Mouse (Mus musculus) cerebellum, postnatal 14 days (tissue): Measurements from ENCODE around the gene Zfp174.

Experiments used
- DNase-seq, 2 experiments: peaks; one replicate each; pipeline ENCODE4 v3.0.0; 2021; ENCODE audit warnings: mixed read lengths in 2 of 2

Zfp174 gene

DNA sequence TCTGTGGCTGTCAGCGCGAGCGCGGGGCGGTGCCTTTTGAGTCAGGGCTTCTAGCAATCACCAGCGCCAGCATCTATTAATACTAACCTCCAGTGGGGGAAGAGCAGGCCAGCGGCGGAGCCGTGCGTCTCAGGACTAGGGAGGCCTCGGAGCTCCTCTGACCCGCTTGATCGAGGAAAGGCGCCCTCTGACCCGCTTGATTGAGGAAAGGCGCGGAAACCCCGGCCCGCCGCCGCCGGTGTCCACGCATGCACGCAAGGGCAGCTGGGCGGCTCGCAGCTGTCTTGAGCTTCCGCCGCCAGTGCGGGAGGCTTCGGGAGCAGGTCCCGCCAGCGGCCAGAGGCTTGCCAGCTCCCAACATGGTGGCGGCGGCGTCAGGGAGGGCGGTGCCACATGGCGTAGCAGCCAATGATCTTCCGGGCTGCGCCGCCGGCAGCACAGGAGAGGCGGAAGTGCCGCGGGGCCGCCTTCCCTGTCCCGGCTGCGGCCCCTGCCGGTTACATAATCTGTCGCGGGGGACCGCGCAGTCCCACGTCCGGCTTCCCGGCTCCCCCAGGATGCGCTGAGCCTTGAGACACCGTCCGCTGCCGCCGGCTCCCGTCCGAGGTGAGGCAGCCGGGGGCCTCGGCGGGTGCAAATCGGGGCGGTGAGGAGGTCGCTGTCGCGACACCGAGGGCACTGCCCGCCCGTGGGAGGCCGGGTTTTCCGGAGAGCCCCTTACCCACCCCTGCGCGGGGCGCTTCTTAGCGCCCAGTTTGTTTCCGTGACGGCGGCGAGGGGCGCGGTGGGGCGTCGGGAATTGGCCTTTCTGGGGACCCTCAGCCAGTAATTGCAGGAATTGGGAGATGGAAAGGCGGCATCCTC is 37.4 kb downstream of the Zfp174 start, which contains the start of the genes Zfp597 and Gm20695:
Zfp597 (minus strand) TSS at position 361 of the 864 bp plus-strand sequence.
Gm20695 (plus strand) TSS at position 448 of the 864 bp plus-strand sequence.
- DNase-seq, result peak; percentile 96 to 97

DNA sequence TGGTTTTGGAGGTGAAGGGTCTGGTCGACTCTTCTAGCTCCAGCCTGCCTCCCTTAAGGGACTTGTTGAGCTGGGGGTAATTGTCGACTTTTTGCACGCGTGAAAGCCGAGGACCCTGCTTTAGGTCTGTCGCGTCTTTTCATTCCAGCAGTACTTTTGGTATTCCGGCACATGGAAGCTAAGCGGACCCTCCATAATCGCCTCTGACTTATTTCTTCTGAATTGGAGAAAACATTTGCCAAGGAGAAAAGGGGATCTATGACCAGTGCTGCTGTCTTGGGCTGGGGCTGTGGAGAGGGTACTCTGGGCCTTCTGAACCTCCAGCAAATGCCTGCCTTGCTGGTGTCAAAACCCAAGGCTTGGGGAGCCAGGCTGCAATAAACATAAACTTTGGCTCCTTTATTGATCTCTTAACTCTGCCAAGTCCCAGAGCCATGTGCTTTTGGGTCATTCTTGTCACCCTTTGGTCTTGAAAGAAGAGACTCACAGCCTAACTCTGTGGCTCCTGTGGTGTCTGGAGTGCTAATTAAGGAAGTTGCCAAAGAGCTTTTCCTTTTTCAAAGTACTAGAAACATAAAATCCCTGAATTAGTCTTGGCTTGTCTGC is 38.1 kb downstream of the Zfp174 start:
- DNase-seq, result no peak

DNA sequence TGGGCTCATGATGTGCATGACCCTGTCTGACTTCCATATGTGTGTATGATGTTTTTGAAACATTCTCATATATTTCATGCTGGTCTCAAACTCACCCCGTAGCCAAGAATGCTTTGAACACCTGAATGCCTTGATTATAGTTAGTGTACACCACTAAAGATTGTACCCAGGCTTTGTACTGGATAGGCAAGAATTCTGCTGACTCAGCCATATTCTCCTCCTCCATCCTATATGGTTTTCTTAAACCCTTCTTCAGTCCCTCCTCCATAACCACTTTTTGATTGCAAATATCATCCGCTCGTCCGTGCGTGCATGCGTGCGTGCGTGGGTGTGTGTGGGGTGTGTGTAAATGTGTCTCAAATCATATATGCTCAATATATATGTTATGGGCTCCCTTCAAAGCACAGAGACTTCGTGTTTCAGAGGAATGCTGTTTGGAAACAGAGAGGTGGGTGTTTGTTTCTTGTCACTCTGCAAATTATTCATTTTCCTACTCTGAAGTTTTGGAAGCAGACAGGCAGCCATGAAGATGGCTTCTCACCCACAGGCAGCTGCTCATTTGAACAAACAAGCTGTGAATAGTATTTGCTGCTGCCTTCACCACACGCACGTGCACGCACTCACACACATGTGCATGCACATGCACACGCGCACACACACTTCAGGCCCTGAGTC is 44.7 kb downstream of the Zfp174 start:
- DNase-seq, result no peak

DNA sequence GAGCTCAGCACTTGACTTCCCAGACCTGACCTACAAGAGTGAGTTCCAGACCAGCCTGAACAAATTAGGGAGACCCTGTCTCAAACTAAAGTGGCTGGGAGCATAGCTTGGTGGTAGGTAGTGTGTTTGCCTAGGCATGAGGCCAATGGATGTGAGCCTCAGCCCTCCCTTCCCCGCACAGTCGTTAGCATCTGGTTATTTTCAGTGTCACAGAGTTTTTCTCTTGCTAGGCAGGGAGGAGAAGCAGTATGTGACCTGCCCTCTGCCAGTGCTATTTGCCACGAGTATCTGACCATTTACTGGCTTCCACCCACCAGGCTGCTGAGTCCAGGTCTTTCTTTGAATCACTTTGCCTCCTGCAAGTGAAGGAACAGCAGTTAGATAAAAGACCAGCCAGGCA is 46.7 kb downstream of the Zfp174 start:
- DNase-seq, result no peak

DNA sequence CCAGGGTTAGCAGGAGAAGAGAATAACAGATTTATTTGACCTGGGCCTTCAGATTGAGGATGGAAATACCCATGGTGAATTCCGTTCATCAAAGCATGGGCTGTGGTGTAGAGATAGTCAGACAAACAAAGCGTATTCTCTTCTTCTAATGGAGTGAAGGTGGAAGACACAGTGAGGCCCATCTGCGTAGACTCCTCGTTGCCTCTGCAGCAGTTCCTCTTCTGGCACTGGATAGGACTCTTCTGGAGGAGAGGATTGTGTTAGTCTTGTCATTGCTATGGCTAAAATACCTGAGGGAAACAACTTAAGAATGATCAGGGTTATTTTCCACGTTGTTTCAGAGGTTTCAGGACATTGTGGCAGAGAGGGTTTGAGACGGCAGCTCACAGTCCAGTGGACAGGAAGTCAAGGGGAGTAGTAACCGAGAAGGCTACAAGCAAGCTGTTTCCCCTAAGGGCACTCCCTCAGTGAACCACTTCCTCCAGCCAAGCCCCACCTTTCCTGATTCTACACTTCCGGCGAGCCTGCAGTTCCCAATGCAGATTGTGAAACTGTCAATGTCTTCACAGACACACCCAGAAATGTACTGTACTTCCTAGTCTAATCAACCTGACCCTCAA is 48.2 kb downstream of the Zfp174 start:
- DNase-seq, result no peak

DNA sequence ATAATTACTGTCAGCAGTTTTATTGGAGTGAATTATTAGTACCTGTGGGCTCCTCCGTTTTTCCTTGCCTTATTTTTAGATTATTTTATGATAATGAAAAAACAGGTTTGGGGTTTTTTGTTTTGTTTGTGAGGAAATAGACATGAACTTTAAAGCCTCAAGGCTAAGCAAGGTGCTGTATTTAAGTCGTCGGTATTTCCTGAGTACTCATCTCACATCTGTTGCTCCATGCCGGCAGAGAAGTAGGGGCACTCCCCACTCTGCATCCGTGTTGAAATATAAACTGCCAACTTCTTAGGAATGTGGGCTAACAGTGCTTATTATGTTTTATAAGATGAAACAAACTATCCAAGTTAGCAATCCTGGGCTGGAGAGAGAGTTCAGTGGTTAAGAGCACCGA is 49.0 kb downstream of the Zfp174 start:
- no peak for DNase-seq

DNA sequence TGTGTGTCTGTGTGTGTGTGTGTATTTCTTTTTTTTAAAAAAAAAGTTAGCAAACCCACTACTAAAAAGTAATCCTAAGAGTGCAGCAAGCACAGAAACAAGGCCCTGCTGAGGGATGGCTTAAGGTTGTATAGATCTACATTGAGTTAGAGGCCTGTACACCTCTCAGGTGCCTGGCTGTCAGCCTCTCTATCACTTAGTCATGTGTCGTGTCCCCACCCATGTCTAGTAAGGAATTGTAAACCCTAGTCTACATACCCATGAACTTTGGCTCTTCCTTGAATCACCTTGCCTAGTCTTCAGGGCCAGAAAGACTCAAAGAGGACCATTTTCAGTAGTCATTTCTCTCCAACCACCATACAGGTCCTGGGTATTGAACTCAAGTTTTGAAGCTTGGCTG is 49.5 kb downstream of the Zfp174 start:
- DNase-seq, result no peak

DNA sequence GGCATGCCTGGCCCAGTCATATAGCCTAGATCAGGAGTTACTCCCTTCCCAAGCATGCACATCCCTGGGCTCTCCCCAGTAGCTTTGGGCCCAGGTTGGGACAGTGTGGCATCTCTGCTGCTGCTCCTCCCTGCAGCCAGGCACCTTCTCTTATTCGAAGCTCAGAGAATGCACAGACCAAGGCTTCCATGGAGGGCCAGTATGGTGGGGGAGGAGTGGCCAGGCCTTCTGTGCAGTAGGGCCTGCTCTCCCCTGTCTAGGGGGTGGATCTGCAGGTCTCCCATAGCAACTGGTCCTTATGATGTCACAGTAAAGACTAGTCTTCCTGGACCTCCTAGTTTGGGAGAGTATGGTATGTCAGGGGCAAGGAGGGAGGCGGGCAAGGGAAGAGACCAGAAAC is 60.4 kb downstream of the Zfp174 start:
- DNase-seq, result no peak
